Mouse (Mus musculus) ovary, adult 18-20 months (tissue): Measurements from ENCODE around the gene Cyp4f17.
"Not testable (repeated sequence)": the region's sequence is repeated elsewhere in the genome, so short reads cannot be mapped to it uniquely, and the experiment has no call there.

ENCODE experiments used
- DNase-seq: peaks from one replicate; pipeline ENCODE4 v3.0.0; 2022; ENCODE audit warnings: low spot score, mixed read lengths

Gene Cyp4f17

GRCm38 (mm10) chr17:32505851-32506728 is at the start of gene Cyp4f17:
TSS of gene Cyp4f17 (plus strand) at chr17:32506050.
- DNase-seq: peak; percentile 22

GRCm38 (mm10) chr17:32468494-32468893 is 37.4 kb upstream of the Cyp4f17 start:
- DNase-seq: no peak

- no peak for DNase-seq
Observed at GRCm38 (mm10) chr17:32470795-32471194, 35.1 kb upstream of the Cyp4f17 start.

- no peak for DNase-seq
Observed at GRCm38 (mm10) chr17:32472176-32472575, 33.7 kb upstream of the Cyp4f17 start.

- DNase-seq: no peak
Observed at GRCm38 (mm10) chr17:32474954-32475560, 30.8 kb upstream of the Cyp4f17 start.

GRCm38 (mm10) chr17:32477204-32477603 is 28.6 kb upstream of the Cyp4f17 start:
- no peak for DNase-seq

GRCm38 (mm10) chr17:32478727-32479126 is 27.1 kb upstream of the Cyp4f17 start:
- no peak for DNase-seq

- DNase-seq: no peak
Observed at GRCm38 (mm10) chr17:32479554-32480506, 26.0 kb upstream of the Cyp4f17 start.

GRCm38 (mm10) chr17:32481766-32482165 is 24.1 kb upstream of the Cyp4f17 start:
- no peak for DNase-seq

GRCm38 (mm10) chr17:32483200-32483599 is 22.6 kb upstream of the Cyp4f17 start:
- DNase-seq: peak; percentile 72

GRCm38 (mm10) chr17:32492349-32492980 is 13.4 kb upstream of the Cyp4f17 start:
- peak; percentile 28 for DNase-seq

- peak; percentile 10 for DNase-seq
Observed at GRCm38 (mm10) chr17:32494601-32495000, 11.2 kb upstream of the Cyp4f17 start.

GRCm38 (mm10) chr17:32500511-32500910 is 5.3 kb upstream of the Cyp4f17 start:
- not testable (repeated sequence) for DNase-seq

GRCm38 (mm10) chr17:32501051-32501450 is 4.8 kb upstream of the Cyp4f17 start:
- no peak for DNase-seq

GRCm38 (mm10) chr17:32503111-32503510 is 2.7 kb upstream of the Cyp4f17 start:
- no peak for DNase-seq

GRCm38 (mm10) chr17:32506729-32507245 is 937 bp downstream of the Cyp4f17 start:
- no peak for DNase-seq

- no peak for DNase-seq
Observed at GRCm38 (mm10) chr17:32516126-32516525, 10.3 kb downstream of the Cyp4f17 start.

- no peak for DNase-seq
Observed at GRCm38 (mm10) chr17:32521981-32522380, 16.1 kb downstream of the Cyp4f17 start.

- no peak for DNase-seq
Observed at GRCm38 (mm10) chr17:32522386-32522785, 16.5 kb downstream of the Cyp4f17 start.

- no peak for DNase-seq
Observed at GRCm38 (mm10) chr17:32522816-32523215, 17.0 kb downstream of the Cyp4f17 start.

GRCm38 (mm10) chr17:32523895-32524294 is 18.0 kb downstream of the Cyp4f17 start:
- DNase-seq: no peak
